Mouse (Mus musculus): Measurements from ENCODE around the gene Art3. TPM values are rescaled to one million over a fixed set of nuclear protein-coding genes. Genes with fewer than 3 reads are reported as not detected.

The Art3 gene
- polyA plus RNA-seq, 1 experiment from 2014 or later = 3.5 TPM

DNA sequence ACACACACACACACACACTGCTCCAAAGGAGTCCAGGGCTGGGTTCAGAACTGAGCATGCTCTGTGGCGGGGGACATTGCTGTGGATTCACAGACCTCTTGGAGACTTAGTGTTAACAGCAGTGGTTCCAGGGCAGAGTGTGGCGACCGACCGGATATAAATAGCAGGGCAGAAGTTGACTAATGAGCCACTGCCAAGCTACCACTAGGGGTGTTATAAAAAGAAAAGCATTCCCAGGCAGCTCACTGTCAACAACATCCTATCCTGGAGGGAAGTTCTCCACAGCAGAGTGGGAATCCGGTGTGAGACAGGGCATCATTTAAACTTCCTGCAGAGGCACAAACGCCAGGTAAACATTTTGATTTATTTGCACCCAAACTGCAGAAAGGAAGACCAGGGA is 55.0 kb downstream of the Art3 start:
- WGBS = 53% methylated on average over 6 of the region's 6 CpGs

GRCm38 (mm10) chr5:92387433-92387832 is 55.8 kb downstream of the Art3 start:
- H3K27me3 ChIP-seq = peaks cover 8% of the 10 kb centered on the region; the same call in 1 of the 2 replicates
- H3K9ac ChIP-seq (replicated peaks) = no peak overlapping the region
- no peaks in the 10 kb centered on the region for H3K4me1 ChIP-seq
- no peaks in the 10 kb centered on the region for H3K36me3 ChIP-seq
- no peak overlapping the region for H3K27ac ChIP-seq (replicated peaks)
- H3K4me2 ChIP-seq (replicated peaks) = no peak overlapping the region
- H3K9me3 ChIP-seq = no peaks in the 10 kb centered on the region
- no peak overlapping the region for H3K4me3 ChIP-seq
- ATAC-seq (replicated peaks) = no peak
- WGBS = 82% methylated on average over 11 of the region's 11 CpGs

More for the DNA sequence above, 55.0 kb downstream of the Art3 start:
- Histone ChIP-seq H3K36me3 (no peaks in the 10 kb centered on the region), H3K9ac (replicated peaks) (no peak overlapping the region), H3K9me3 (no peaks in the 10 kb centered on the region), H3K27me3 (peaks cover 3% of the 10 kb centered on the region; the same call in 1 of the 2 replicates), H3K27ac (replicated peaks) (no peak overlapping the region), H3K4me2 (replicated peaks) (no peak overlapping the region), H3K4me1 (no peaks in the 10 kb centered on the region), H3K4me3 (no peak overlapping the region)
- ATAC-seq (replicated peaks) = no peak

DNA sequence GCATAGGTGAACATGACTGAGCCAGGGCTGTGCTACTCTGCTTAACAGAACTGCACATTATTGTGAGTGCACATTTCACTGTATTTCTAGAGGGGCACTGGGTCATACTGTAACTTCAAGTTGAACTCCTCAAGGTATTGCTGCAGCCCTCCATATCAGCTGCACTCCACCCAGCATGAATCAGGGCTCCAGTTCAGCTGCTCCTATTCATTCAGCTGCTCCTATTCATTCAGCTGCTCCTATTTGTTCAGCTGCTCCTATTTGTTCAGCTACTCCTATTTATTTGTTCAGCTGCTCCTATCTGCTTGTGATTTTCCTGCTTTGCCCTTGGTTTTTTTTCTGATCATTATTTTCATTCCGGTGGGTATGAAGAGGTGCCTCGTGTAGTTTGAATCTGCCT is 58.4 kb downstream of the Art3 start:
- WGBS = 67% methylated on average over 2 of the region's 2 CpGs
- H3K9ac ChIP-seq (replicated peaks) = no peak overlapping the region
- no peak for ATAC-seq (replicated peaks)
- no peak overlapping the region for H3K27ac ChIP-seq (replicated peaks)
- peaks cover 15% of the 10 kb centered on the region; the same call in 1 of the 2 replicates for H3K27me3 ChIP-seq
- no peak overlapping the region for H3K4me3 ChIP-seq
- H3K9me3 ChIP-seq = no peaks in the 10 kb centered on the region
- no peaks in the 10 kb centered on the region for H3K4me1 ChIP-seq
- no peak overlapping the region for H3K4me2 ChIP-seq (replicated peaks)
- no peaks in the 10 kb centered on the region for H3K36me3 ChIP-seq

DNA sequence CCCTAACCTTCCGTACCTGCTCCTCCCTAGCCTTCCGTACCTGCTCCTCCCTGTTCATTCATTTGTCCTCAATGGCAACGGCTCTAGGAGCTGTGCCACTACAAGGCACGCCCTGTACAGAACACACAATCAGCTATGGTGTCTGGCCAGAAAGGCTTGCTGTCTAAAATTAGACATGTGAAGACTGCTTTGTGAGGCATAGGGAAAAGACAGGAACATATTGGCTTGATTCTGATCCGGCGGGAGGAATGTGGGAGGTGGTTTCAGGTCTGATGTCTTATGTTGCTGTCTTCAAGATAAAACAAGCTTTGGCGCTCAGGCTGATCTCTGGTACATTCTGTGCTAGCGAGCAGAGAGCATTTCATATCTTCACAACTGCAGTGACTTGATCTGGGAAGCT is 59.0 kb downstream of the Art3 start:
- no peaks in the 10 kb centered on the region for H3K36me3 ChIP-seq
- no peak overlapping the region for H3K4me3 ChIP-seq
- H3K4me1 ChIP-seq = no peaks in the 10 kb centered on the region
- peaks cover 15% of the 10 kb centered on the region; the same call in 1 of the 2 replicates for H3K27me3 ChIP-seq
- H3K27ac ChIP-seq (replicated peaks) = no peak overlapping the region
- H3K9ac ChIP-seq (replicated peaks) = no peak overlapping the region
- H3K9me3 ChIP-seq = no peaks in the 10 kb centered on the region
- no peak for ATAC-seq (replicated peaks)
- no peak overlapping the region for H3K4me2 ChIP-seq (replicated peaks)
- WGBS = 82% methylated on average over 8 of the region's 8 CpGs

- no peaks in the 10 kb centered on the region for H3K36me3 ChIP-seq
- H3K4me1 ChIP-seq = no peaks in the 10 kb centered on the region
- 44% methylated on average over 18 of the region's 18 CpGs for WGBS
- no peak overlapping the region for H3K27ac ChIP-seq (replicated peaks)
- H3K27me3 ChIP-seq = peaks cover 15% of the 10 kb centered on the region; the same call in 1 of the 2 replicates
- peak overlapping the region; percentile 7; the same call in 1 of the 2 replicates for H3K4me3 ChIP-seq
- H3K9ac ChIP-seq (replicated peaks) = no peak overlapping the region
- H3K9me3 ChIP-seq = no peaks in the 10 kb centered on the region
- H3K4me2 ChIP-seq (replicated peaks) = peak overlapping the region; percentile 27
- ATAC-seq (replicated peaks) = no peak
Measured at GRCm38 (mm10) chr5:92392542-92392941, 60.9 kb downstream of the Art3 start.

GRCm38 (mm10) chr5:92393863-92394262 is 62.2 kb downstream of the Art3 start:
- Histone ChIP-seq H3K4me3 (no peak overlapping the region), H3K36me3 (no peaks in the 10 kb centered on the region), H3K4me1 (no peaks in the 10 kb centered on the region), H3K27ac (replicated peaks) (no peak overlapping the region), H3K9ac (replicated peaks) (no peak overlapping the region), H3K4me2 (replicated peaks) (no peak overlapping the region), H3K27me3 (peaks cover 15% of the 10 kb centered on the region; the same call in 1 of the 2 replicates), H3K9me3 (no peaks in the 10 kb centered on the region)
- WGBS = 59% methylated on average over 10 of the region's 10 CpGs
- ATAC-seq (replicated peaks) = no peak

GRCm38 (mm10) chr5:92395764-92396163 is 64.1 kb downstream of the Art3 start:
- no peak overlapping the region for H3K27ac ChIP-seq (replicated peaks)
- H3K27me3 ChIP-seq = peaks cover 15% of the 10 kb centered on the region; the same call in 1 of the 2 replicates
- H3K4me1 ChIP-seq = no peaks in the 10 kb centered on the region
- no peaks in the 10 kb centered on the region for H3K9me3 ChIP-seq
- WGBS = 85% methylated on average over 3 of the region's 3 CpGs
- no peak overlapping the region for H3K4me3 ChIP-seq
- no peak overlapping the region for H3K4me2 ChIP-seq (replicated peaks)
- no peaks in the 10 kb centered on the region for H3K36me3 ChIP-seq
- no peak overlapping the region for H3K9ac ChIP-seq (replicated peaks)
- ATAC-seq (replicated peaks) = no peak

GRCm38 (mm10) chr5:92396476-92396875 is 64.8 kb downstream of the Art3 start:
- Histone ChIP-seq H3K27me3 (peaks cover 14% of the 10 kb centered on the region; the same call in 1 of the 2 replicates), H3K36me3 (no peaks in the 10 kb centered on the region), H3K4me3 (no peak overlapping the region), H3K4me2 (replicated peaks) (no peak overlapping the region), H3K9ac (replicated peaks) (no peak overlapping the region), H3K27ac (replicated peaks) (no peak overlapping the region), H3K4me1 (no peaks in the 10 kb centered on the region), H3K9me3 (no peaks in the 10 kb centered on the region)
- ATAC-seq (replicated peaks) = no peak
- 89% methylated on average over 6 of the region's 6 CpGs for WGBS

- ATAC-seq (replicated peaks) = peak; percentile 86
- 21% methylated on average over 5 of the region's 5 CpGs for WGBS
- H3K4me2 ChIP-seq (replicated peaks) = no peak overlapping the region
- H3K36me3 ChIP-seq = no peaks in the 10 kb centered on the region
- no peak overlapping the region for H3K4me3 ChIP-seq
- no peaks in the 10 kb centered on the region for H3K9me3 ChIP-seq
- H3K27me3 ChIP-seq = peaks cover 7% of the 10 kb centered on the region; the same call in 1 of the 2 replicates
- no peaks in the 10 kb centered on the region for H3K4me1 ChIP-seq
- H3K27ac ChIP-seq (replicated peaks) = no peak overlapping the region
- no peak overlapping the region for H3K9ac ChIP-seq (replicated peaks)
Measured at GRCm38 (mm10) chr5:92398153-92398552, 66.5 kb downstream of the Art3 start.

- no peak overlapping the region for H3K4me3 ChIP-seq
- no peaks in the 10 kb centered on the region for H3K27me3 ChIP-seq
- H3K4me1 ChIP-seq = peaks cover 9% of the 10 kb centered on the region; the same call in 1 of the 2 replicates
- 83% methylated on average over 9 of the region's 9 CpGs for WGBS
- no peak overlapping the region for H3K4me2 ChIP-seq (replicated peaks)
- H3K27ac ChIP-seq (replicated peaks) = no peak overlapping the region
- no peak overlapping the region for H3K9ac ChIP-seq (replicated peaks)
- H3K36me3 ChIP-seq = no peaks in the 10 kb centered on the region
- no peaks in the 10 kb centered on the region for H3K9me3 ChIP-seq
- ATAC-seq (replicated peaks) = no peak
Measured at GRCm38 (mm10) chr5:92402816-92403215, 71.2 kb downstream of the Art3 start.

DNA sequence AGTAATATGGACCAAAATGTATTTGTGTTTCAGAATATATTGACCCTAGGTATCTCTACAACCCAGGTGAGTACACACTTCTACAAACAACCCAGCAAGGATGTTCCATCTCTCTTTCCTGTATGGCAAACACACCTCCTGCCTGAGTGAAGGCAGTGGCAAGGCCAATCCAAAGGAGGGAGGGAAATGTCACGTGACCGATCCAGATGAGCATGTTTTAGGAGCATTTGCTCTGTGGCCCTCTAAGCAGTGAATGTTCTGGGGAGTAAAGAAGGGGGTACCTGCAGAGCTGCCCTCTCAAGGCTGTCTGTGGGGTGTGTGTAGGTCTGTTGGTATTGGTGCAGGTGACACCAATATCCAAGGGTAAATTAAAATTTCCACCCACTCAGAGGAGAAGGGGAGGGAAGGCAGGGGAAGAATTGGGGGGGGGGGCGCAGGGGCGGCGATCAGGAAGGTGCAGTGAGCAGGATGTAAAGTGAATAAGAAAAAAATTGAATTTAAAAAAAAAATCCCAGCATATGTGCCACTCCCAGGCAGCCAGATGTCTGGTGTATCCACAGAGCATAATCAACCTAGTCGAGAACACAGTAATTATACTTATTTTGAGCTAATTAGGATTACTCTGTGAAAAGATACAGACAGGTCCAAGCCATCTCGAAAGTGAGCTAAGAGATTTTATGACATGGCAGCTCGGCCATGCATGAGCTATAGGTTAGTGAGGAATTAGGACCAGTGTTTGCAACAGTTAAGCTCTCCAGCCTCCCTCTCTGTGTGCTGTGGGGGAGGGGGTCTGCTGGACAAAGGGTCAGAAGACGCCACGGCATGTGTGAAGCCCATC is 72.2 kb downstream of the Art3 start:
- H3K4me2 ChIP-seq (replicated peaks) = no peak overlapping the region
- WGBS = 34% methylated on average over 10 of the region's 10 CpGs
- peak; percentile 57; the same call in 1 of the 2 replicates for ATAC-seq (replicated peaks)

DNA sequence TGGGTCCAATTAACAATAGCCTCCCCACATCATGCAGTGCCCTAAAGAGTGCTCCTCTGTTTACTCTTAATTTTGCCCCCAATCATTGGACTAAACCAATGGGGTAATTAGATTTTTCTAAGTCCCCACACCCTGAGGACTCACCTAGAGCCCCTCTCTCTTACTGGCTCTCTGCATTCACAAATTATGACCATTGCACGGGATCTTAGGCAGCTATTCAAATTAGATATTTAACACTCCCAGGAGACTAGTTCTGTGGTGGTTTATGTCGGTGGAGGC is 72.7 kb downstream of the Art3 start:
- no peak overlapping the region for H3K4me3 ChIP-seq
- no peak overlapping the region for H3K4me2 ChIP-seq (replicated peaks)
- H3K9me3 ChIP-seq = no peaks in the 10 kb centered on the region
- H3K27me3 ChIP-seq = no peaks in the 10 kb centered on the region
- H3K9ac ChIP-seq (replicated peaks) = no peak overlapping the region
- H3K36me3 ChIP-seq = no peaks in the 10 kb centered on the region
- H3K4me1 ChIP-seq = peaks cover 9% of the 10 kb centered on the region; the same call in 1 of the 2 replicates
- ATAC-seq (replicated peaks) = 0 out of 2 replicates have a peak, but pooled peaks have one; percentile 51
- no peak overlapping the region for H3K27ac ChIP-seq (replicated peaks)
- 35% methylated on average over 2 of the region's 2 CpGs for WGBS

More for the DNA sequence above, 72.2 kb downstream of the Art3 start:
- H3K36me3 ChIP-seq = no peaks in the 10 kb centered on the region
- no peak overlapping the region for H3K4me3 ChIP-seq
- H3K27me3 ChIP-seq = no peaks in the 10 kb centered on the region
- no peak overlapping the region for H3K9ac ChIP-seq (replicated peaks)
- H3K27ac ChIP-seq (replicated peaks) = no peak overlapping the region
- H3K9me3 ChIP-seq = no peaks in the 10 kb centered on the region
- H3K4me1 ChIP-seq = peaks cover 9% of the 10 kb centered on the region; the same call in 1 of the 2 replicates
